Mouse (Mus musculus) right cerebral cortex, postnatal 25 days (tissue): Measurements from ENCODE around the gene Atad2b.

Experiments
- DNase-seq: peaks from one replicate; pipeline ENCODE4 v3.0.0; 2022

Atad2b gene

GRCm38 (mm10) chr12:5087787-5088519 lies 170.8 kb downstream of the Atad2b start:
- no peak for DNase-seq

DNA sequence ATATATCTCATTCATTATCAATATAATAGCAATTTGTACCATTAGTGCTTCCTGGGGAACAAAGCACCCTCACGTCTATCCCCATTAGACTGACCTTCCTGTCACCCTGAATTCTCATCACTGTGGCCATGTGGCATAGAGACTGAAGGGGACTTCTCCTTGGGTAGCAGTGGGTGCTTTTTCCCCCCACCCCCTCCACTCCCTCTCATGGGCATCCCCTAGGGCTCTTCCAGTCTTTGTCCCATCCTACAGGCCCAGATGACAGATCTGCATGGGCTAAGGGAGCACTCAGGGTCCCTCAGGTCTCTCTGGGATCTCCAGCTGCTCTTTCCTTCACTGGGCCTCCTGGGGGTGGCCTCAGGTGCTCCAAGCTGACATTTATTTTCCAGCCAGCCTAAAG lies 171.5 kb downstream of the Atad2b start:
- DNase-seq = no peak
